Mouse (Mus musculus) adrenal gland, adult 2 months (tissue): ENCODE data around the gene Ano5. TPM values are rescaled to one million over a fixed set of nuclear protein-coding genes. Genes with fewer than 3 reads are reported as not detected.

Source experiments
- DNase-seq: peaks from one replicate; pipeline ENCODE4 v3.0.0; 2021
- long read RNA-seq: library from polyadenylated mRNA; stranded (forward); transcript quantifications from one replicate; pipeline ENCODE4 v2.0.0, GENCODE M21; 2021
- polyA plus RNA-seq: library from polyadenylated mRNA; depleted of rRNA; stranded (reverse); fragments of >200 nt; gene quantifications from 2 replicates; pipeline ENCODE4 v1.2.3, GENCODE M21; 2012; rRNA removed
- total RNA-seq, 2 experiments: library from RNA; stranded (reverse); gene quantifications; 2 replicates each; pipeline ENCODE4 v1.2.3; 2021

Gene Ano5
- total RNA-seq (under 1 TPM; 0.29 to 0.41 TPM), polyA plus RNA-seq (0.02 and 0.03 TPM in 2 replicates)
- long read RNA-seq, result 0 reads

DNA sequence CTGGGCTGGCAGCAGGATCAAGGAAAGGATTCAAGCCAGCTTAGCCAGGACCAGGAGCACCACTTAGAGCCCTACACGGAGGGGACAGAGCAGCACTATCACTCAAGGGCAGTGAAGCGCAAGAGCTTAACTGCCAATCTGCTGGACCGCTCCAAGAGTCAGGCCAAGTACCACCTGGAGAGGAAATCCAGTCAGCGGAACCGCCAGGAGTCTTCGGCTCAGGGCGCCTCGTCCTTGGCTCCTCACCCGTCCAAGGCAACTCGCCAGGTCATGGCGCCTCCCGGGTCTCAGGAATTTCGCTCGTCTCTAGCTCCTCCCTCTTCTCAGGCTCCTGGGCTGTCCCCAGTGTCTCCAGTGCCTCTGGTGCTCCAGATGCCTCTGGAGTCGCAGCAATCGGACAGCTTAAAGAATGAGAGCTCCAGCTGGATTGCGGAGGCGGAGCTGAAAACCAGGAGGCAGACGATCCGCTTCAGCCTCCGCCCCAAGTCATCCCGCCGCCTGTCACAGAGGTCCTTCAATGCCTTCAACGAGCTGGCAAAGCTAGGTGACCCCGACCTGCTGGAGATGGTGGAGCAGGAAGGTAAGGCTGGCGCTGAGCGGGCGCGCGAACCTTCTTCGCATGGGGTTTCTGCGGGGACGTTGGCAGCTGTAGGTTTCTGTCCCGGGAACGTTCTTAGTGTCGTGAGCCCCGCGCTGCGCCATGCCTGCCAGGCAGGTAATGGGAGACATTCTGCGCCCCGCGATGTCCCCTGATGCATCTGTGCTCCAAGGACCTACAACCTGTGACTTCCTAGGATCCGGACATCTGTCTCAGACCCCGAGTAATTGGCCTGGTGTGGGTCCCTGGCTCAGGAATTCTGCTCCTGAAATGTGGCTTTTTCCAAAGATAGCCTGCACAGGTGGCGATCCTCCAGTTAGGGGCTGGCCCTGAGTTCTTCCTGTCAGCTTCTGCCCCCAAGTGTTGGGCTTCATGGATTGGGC lies at the start of gene Ano5:
Gene Ano5 (plus strand): TSS at position 359 of the 981 bp plus-strand sequence.
- peak; percentile 34 for DNase-seq

GRCm38 (mm10) chr7:51499396-51499795 lies 11.4 kb upstream of the Ano5 start:
- DNase-seq, result no peak

- no peak for DNase-seq
Observed at GRCm38 (mm10) chr7:51503940-51504339, 6.9 kb upstream of the Ano5 start.

DNA sequence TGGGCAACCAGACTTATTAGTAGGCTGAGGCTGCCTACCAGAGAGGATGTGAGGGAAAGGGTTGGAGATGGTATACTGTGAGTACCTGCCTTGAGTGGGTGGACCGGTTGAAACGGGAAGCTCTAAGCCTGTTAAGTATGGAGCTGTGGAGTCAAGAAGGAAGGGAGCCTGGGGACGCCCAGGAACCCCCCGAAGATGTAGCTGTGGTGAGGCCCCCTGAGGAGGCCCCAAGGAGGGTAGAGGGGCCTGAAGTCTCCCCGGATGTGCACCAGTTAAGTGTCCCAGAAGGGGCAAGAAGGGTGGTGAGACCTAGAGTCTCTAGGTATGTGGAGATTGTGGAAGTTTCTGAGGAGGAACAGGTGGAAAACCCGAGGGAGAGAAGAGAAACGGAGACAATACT lies 682 bp upstream of the Ano5 start:
- DNase-seq, result no peak

DNA sequence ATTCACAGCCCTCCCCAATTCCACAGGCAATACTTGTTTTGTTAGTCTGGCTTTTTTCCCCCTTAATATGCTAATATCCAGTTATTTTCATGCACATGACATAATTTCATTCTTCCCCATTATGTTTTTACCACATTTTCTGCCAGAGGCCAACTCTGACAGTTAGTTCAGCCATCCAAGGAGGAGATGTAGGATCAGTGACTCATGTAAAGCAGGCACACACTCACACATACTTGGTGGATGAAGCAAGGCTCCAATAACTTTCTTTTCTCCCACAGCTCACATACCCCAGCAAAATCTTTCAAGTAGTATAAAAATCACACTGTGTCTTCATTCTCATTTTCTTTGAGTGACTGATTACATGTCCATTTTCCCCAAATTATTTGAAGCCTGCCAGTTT lies 28.5 kb downstream of the Ano5 start:
- DNase-seq, result no peak

- peak; percentile 17 for DNase-seq
Observed at GRCm38 (mm10) chr7:51540736-51541135, 29.9 kb downstream of the Ano5 start.

DNA sequence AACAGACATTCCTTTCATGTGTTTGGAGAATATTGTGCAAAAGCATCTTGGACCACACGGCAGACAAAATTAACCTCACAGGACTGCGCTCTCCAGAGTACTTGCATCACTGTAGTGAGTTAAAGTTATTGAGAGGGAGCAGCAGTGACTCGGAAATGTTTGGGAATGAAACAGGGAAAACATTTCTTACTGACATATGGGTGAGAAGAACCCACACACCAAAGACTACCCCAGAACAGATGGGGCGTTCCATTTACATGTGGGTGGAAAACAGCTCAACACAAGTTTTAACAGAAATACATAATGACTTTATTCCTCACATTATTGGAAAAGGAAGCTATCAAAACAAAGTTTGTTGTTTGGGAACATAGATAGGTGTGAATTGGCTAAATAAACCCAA lies 89.2 kb downstream of the Ano5 start:
- DNase-seq, result no peak

DNA sequence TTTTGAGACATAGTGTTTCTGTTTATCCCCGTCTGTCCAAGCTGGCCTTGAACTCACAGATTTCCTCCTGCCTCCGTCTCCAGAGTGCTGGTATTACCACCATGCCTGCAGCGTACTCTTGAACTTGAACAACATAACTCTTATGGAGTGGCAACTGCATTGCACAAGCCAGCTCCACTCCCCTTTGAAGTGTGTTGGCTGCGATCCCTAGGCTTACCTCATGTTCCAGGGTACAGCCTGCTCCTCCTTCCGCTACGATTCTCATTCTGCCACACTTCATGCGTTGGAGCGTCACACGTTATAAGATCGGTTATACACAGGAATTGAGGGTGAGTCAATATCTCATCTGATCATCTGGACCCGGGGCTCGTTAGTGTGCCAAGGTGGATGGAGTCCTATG lies 92.9 kb downstream of the Ano5 start:
- peak; percentile 26 for DNase-seq

GRCm38 (mm10) chr7:51614404-51614803 lies 103.6 kb downstream of the Ano5 start:
- no peak for DNase-seq

DNA sequence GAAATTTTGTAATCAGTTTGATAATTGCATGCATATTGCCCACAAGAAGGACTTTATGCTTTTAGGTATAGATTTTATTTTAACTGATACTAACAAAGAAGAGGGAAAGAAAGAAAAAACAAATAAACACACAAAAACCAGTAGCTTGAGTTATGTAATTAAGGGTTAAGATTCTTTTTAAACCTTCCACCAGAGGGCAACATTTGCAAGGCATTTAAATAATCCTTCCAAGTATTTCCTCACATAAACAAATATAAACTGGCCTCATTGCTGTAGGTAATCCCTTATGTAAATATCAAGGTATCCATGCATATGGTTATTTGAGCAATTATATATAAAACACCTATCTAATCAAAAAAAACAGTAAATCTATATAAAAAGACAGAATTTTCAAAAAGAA lies 107.1 kb downstream of the Ano5 start:
- no peak for DNase-seq

GRCm38 (mm10) chr7:51618412-51618811 lies 107.6 kb downstream of the Ano5 start:
- DNase-seq, result no peak

- DNase-seq, result no peak
Observed at GRCm38 (mm10) chr7:51619977-51620376, 109.1 kb downstream of the Ano5 start.

DNA sequence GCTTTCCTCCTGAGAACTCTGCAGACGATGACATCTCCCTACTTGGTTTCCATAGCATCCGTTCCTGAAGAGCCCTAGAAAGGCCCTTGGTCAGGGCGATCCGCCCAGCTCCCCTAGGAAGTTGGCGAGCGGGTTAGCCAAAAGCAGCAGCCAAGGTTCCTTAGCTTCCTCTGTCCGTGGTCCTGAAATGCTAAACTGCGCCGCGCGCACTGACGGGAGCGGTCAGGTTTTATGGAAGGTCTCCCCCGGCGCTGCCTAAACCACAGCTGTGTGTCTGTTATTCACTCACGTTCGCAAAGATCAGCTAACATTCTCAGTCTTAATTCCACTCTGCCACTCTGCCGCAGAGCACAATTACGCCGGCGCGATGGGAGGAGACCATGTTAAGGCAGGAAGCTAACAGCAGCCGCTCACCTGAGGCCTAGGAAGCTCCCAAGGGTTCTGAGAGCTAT lies 110.9 kb downstream of the Ano5 start, which contains the start of gene Slc17a6:
Gene Slc17a6 (plus strand): TSS at position 313 of the 452 bp plus-strand sequence.
- DNase-seq, result peak; percentile 71

DNA sequence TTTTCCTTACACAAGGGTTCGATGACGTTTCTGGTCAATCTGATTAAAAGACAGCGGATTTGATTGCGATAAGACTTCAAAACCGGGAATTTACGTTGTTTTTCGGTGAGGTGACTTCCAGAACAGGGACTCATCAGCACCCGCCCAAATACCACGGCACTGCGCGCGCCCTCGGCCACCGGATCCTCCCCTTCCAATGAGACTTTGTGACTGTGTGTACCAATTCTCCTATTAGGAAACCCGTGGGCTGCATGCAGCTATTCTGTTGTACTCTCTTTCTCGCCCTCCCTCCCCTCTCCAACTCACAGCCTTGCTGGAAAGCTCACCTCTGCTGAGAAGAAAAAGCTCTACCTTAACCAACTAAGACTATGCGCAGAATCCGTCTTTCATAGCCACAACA lies 111.4 kb downstream of the Ano5 start:
- no peak for DNase-seq

DNA sequence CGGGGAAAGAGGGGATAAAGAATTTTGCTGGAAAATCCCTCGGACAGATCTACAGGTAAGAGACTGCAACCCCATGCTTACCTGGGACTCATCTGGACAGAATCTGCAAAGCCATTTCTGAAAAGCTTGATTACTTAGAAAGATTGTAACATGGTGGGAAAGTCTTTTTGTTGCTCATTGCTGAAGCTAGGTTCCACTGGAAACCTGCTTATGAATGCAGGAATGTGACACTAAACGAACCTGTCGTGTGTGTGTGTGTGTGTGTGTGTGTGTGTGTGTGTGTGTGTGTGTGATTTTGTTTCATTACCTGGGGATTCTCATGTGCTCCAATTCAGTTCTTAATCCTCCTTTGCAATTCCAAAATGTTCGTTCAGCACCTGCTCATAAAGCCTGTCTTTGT lies 111.8 kb downstream of the Ano5 start:
- no peak for DNase-seq

DNA sequence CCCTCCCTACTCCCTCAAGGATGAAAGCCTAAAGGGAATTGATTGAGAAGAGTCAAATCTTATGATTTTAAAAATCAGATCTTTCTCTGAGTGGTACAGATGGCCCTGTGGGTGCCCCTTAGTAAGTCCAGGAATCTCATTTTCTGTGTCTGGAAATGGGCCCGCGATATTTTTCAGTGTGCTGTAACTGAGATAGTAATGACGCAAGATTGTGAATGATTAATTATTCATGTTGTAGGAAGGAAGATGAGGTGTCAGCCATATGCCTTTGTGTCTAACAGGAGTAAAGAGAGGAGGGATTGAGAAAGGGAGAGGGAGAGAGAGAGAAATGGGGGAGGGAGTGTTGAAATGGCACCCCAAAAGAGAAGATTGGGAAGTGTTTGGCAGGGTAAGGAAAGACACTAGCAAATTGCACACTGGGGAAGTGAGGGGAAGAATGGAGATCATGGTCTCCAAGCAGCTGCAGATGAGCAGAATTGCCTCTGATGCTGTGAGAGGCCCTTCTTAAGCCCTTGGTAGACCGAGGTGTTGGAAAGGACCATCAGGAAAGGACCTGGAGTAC lies 113.6 kb downstream of the Ano5 start:
- no peak for DNase-seq

GRCm38 (mm10) chr7:51625161-51625560 lies 114.3 kb downstream of the Ano5 start:
- no peak for DNase-seq

- no peak for DNase-seq
Observed at GRCm38 (mm10) chr7:51625591-51626255, 114.9 kb downstream of the Ano5 start.

- no peak for DNase-seq
Observed at GRCm38 (mm10) chr7:51626451-51627000, 115.7 kb downstream of the Ano5 start.

DNA sequence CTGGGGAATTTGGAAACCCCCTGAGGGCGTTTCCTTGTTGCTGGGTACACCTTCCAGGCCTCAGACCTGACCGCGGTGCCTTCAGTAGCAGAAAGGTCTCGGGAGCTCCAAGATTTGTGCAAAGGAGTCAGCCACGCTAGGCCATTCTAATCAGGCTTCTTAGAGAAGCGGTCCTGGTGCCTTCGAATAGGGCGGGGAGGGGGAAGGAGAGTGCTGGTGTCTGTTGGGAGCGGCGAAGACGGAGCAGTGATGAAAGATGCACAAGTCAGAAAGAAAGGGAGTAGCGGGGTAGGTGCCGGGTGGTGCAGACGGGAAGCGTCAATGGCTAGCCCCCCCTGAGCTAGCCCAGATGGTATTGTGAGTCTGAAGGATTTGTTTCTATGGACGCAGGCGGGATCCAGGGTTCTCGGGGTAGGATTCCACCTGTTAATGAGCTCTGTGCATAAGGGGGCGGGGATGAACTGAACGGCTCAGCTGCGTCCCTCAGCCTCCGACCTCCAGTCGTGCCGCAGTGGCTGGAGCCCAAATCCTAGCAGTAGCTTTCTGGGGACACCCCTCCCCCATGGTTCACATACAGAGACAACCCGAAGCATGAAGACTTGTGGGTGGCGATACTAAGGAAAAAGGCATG lies 116.3 kb downstream of the Ano5 start:
- DNase-seq, result no peak

DNA sequence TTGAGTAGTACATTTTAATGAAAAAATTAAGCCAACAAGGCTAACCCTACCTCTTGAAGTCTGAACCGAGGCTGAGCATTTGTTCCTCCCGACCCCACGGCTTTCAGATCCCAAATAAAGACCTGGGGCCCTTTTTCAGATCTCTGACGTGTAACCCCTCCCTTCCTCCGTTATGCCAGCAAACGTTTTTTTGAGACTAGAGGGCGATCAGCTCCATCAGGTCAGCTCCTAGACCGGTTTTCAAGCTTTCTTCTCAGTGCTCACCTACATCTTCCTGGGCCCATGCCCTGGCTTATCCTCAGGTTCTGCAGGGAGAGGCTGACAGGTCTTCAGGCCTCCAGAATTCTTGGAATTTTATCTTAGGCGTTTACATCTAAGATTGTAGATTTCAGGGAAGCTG lies 116.8 kb downstream of the Ano5 start:
- no peak for DNase-seq

- DNase-seq, result no peak
Observed at GRCm38 (mm10) chr7:51628349-51628748, 117.5 kb downstream of the Ano5 start.
